Mouse (Mus musculus) urinary bladder, postnatal 25 days (tissue): ENCODE measurements around the gene Scg3.
"Not testable (repeated sequence)": the region's sequence is repeated elsewhere in the genome, so short reads cannot be mapped to it uniquely, and the experiment has no call there.

ENCODE experiments used
- DNase-seq: peaks from one replicate; pipeline ENCODE4 v3.0.0; 2022; ENCODE audit warnings: low spot score

Gene Scg3

GRCm38 (mm10) chr9:75683426-75684191 lies at the start of gene Scg3:
Gene Scg3, minus strand, starts transcription at chr9:75684056.
- DNase-seq: peak; percentile 64

GRCm38 (mm10) chr9:75719952-75720687 lies 36.3 kb upstream of the Scg3 start:
- peak; percentile 53 for DNase-seq

DNA sequence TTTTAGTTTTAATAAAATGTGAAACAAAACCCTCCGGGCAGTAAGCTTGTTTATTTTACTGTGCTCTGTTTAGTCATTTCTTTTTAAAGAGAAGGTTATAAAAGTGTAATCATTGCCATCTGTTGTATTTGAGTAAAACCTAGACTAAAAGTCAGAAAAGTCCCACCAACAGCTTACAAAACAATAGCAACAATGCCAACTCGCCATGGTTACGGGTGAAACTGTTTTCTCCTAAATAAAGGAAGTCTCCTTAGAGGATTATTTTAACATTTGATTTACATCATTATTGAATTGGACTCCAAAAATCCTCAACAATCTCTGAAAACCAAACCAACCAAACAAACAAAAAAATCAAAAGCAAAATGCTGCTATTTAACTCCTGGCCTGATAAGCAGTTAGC lies 35.6 kb upstream of the Scg3 start:
- DNase-seq: no peak

DNA sequence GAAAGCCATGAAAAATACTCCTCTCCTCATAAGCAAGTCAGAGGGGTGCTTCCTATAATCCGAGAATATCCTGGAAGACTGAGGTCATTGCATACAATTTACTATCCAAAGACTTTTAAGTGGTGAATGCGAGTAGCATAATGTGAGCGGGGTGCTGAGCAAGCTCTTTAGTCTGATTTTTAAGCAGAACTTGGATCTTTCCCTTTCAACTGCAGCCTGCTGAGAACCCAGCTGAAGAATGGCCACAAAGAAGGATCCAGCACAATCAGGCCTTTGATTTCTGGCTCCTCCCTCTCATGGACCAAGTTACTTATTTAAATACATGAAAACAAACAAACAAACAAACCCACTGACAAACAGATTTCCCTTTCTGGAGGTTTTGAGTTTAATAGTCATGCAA lies 916 bp upstream of the Scg3 start:
- DNase-seq: no peak

- no peak for DNase-seq
These were observed 436 bp upstream of the Scg3 start for GRCm38 (mm10) chr9:75684292-75684691.

DNA sequence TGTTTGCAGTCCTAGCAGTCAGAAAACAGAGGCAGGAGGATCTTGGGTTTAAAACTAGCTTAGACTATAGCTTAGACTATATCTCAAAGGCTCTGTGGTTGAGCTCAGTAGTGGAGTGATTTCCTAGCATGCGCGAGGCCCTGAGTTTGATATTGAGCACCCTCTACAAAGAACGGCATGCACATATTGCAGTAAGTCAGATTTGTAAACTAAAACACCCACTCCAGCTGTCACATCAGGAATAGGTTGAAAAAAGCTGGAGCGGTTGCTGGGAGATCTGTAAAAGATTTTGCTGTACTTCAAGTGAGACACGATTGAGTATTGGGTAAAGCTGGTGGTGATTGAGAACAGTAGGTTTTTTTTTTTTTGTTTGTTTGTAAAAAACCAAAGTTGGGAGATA lies 3.2 kb downstream of the Scg3 start:
- no peak for DNase-seq

GRCm38 (mm10) chr9:75679629-75680028 lies 4.2 kb downstream of the Scg3 start:
- DNase-seq: no peak

- no peak for DNase-seq
These were observed 5.5 kb downstream of the Scg3 start for GRCm38 (mm10) chr9:75678341-75678740.

DNA sequence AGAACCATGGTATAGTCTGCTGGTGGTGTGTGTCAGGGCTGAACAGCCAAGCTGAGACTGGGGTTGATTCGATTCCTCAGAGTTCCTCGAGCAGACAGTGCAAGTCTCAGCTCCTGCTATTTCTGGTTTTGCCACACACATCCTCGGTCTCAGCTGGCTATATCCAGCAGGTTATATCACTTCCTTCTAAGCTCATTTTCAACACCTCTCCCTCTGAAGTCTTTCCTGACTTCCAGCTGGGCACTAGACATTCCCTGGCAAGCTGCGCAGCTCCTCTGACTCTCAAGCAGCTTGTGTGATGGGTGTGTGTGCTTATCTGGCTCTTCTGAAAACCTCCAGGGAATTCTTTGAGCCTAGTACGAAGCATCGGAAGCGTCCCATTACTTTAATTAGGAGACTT lies 7.6 kb downstream of the Scg3 start:
- no peak for DNase-seq

GRCm38 (mm10) chr9:75672769-75673168 lies 11.1 kb downstream of the Scg3 start:
- no peak for DNase-seq

GRCm38 (mm10) chr9:75666612-75667011 lies 17.2 kb downstream of the Scg3 start:
- no peak for DNase-seq

GRCm38 (mm10) chr9:75665364-75665763 lies 18.5 kb downstream of the Scg3 start:
- DNase-seq: no peak

DNA sequence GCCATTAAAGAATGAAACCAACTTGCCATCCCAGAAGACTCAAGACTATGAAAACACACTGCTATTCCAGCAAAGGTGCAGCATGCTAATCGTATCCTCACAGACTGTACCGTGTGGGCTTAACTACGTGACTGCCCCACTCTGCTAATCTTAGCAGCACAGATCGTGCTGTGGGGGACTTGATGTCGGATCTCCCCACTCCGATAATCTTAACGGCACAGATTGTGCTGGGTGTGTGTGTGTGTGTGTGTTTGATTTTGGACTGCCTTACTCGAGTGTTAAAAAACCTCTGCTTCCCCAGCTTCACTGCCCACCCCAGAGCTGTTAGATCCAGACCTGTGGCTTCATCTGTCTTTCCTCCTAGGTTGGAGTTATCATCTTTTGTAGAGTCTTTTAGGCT lies 22.9 kb downstream of the Scg3 start:
- DNase-seq: no peak

DNA sequence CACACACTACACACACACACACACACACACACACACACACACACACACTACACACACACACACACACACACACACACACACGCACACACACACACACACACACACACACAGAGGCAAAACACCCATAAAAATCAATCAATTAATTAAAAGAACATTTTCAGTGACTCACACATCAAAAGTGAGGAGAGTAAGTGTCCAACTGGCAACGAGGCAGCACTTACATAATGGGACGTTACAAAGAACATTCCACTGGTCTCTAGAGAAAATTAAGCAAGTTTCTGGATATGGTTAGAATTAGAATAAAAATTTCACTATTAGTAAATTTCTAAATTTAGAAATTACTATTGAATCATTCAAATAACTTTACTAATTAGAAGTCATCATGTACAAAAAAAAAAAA lies 27.4 kb downstream of the Scg3 start:
- DNase-seq: not testable (repeated sequence)

DNA sequence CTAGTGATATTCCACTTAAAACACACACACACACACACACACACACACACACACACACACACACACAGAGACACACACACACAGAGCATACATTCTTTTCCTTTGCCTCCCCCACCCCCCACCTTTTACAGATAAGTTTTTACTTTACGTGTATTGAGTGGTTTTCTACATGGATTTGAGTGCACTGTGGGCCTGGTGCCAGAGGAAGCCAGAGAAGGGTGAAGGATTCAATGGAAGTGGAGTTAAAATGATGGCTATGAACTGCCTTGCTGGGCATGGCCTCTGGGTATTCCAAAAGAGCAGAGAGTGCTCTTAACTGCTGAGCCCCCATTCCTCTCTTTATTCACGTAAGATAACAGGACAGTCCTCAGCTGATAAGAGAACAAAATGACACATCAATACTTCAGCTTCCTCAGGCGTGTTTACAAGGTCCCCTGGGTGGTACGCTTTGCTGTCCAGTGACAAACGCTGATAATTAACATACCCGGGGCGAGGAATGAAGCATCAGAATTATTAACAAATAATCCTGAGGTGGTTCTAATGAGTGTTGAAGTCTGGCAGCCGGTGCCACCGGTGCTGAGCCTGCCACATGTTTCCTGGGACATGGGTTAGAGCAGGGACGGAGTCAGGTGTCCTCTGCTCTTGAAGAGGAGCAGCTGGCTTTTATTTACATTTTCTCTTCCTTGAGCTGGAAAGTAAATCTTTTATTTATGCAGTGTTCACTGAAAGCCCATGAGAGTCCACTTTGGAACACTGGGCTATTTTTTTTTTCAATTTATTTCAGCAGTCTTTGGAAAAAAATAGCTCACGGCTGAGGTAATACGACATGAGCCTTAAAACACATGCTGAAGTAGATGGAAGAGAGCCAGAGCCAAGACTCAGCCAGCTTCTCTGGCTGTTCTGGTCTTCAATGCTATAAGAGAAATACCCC lies 29.6 kb downstream of the Scg3 start:
- DNase-seq: peak; percentile 14

DNA sequence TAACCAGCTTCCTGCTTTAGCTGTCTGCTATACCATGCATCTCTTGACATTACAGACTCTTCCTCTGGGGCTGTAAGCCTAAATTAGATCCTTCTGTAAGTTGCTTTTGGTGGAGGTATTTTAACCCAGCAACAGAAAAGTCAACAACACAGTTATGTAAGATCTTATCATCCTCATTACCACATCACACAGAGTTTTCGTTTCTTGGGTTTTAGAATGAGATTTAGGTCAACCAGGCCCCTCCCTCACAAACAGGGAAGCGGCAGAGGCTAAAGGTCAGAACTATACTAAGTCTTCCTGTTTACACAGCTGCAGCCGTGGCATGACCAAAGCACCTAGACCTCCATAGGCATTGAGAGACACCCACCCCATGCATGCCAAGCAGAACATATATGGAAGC lies 38.5 kb downstream of the Scg3 start:
- DNase-seq: no peak

DNA sequence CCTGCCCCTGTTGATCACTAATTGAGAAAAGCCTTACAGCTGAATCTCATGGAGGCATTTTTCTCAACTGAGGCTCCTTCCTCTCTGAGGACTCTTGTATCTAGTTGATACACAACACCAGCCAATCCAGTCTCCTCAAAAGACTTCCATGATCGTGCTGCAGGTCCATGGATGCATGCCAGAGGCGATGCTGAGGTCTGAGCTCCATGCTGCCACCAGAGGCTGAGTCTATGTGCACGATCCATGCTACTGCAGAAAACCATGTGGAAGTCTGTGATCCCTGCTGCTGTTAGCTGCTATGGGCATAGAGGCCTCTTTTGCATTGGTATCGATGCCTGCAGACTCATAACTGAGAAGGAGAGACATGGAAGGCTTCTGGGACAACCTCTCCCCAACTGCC lies 49.6 kb downstream of the Scg3 start:
- DNase-seq: no peak

GRCm38 (mm10) chr9:75633603-75634002 lies 50.3 kb downstream of the Scg3 start:
- DNase-seq: no peak

- peak; percentile 8 for DNase-seq
These were observed 51.0 kb downstream of the Scg3 start for GRCm38 (mm10) chr9:75632902-75633301.

DNA sequence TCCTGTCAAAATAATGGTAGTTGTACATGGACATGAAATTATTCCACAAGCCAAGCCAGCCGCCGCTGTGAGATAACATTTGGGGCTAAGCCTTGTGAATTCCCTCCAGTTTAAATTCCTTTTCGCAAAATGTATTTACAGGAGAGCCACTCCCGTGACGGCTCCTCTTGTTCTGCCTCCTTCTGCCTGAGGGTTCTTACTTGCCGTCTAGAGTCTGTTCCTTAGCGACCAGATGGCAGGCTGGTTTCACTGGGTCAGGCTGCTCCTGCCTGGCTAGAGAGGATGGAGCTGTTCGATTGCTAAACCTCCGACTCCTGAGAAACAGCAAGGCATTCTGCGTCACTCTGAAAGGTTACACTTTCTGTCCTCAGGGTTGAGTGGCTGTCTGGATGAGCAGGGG lies 51.7 kb downstream of the Scg3 start:
- DNase-seq: no peak

GRCm38 (mm10) chr9:75630823-75631454 lies 52.9 kb downstream of the Scg3 start:
- DNase-seq: no peak

DNA sequence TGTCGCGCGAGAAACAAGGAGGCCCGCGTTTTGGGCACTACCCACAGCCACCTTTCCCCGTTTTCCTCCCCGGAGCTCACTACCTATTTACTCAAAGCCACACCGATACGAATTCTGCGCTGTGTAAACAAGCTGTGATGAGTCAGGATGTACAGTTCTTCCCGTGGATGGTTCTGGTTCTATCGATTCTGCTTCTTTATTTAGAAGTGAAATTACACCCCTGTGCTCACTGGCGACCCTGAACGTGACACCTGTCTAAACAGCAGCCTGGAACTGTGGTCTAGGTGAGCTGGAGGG lies 57.6 kb downstream of the Scg3 start:
- no peak for DNase-seq
